Mouse (Mus musculus) heart, postnatal 36 days (tissue): ENCODE results near the gene Tcf7l2. TPM values are rescaled to one million over a fixed set of nuclear protein-coding genes. Genes with fewer than 3 reads are reported as not detected.

Experiments used
- DNase-seq, 2 experiments: peaks; one replicate each; pipeline ENCODE4 v3.0.0; 2021 to 2022
- intact Hi-C: fragments of 180-260 bp; cut with DNase I; formaldehyde crosslinking; loops from one replicate; pipeline ENCODE4 v1.15.1; 2025
- total RNA-seq, 2 experiments: library from RNA; stranded (reverse); gene quantifications; 2 replicates each; pipeline ENCODE4 v1.2.3; 2021

The Tcf7l2 gene
- total RNA-seq = 10 to 100 TPM; 11.9 to 17.9 TPM

- intact Hi-C loops = loop anchor here (5.0 to 10.0 kb wide), 4 partner anchors 51 to 393 kb away; no protein-coding TSS in a partner anchor
- DNase-seq = peak; percentile 88 to 89
These were observed at the start of gene Tcf7l2 for GRCm38 (mm10) chr19:55741439-55741928. TSS of gene Tcf7l2 (plus strand) at chr19:55741820.

GRCm38 (mm10) chr19:55694651-55695050 lies 47.0 kb upstream of the Tcf7l2 start:
- DNase-seq = no peak
- intact Hi-C loops = no loop called here

GRCm38 (mm10) chr19:55695418-55695817 lies 46.2 kb upstream of the Tcf7l2 start:
- DNase-seq = no peak
- intact Hi-C loops = no loop called here

GRCm38 (mm10) chr19:55698892-55699291 lies 42.7 kb upstream of the Tcf7l2 start:
- intact Hi-C loops = no loop called here
- no peak for DNase-seq

GRCm38 (mm10) chr19:55700214-55700568 lies 41.4 kb upstream of the Tcf7l2 start:
- no peak for DNase-seq
- intact Hi-C loops = no loop called here

GRCm38 (mm10) chr19:55700569-55701282 lies 40.9 kb upstream of the Tcf7l2 start:
- peak in 1 of 2 experiments; percentile 16 for DNase-seq
- intact Hi-C loops = no loop called here

GRCm38 (mm10) chr19:55701283-55701633 lies 40.4 kb upstream of the Tcf7l2 start:
- intact Hi-C loops = no loop called here
- DNase-seq = no peak

GRCm38 (mm10) chr19:55702081-55702480 lies 39.5 kb upstream of the Tcf7l2 start:
- intact Hi-C loops = no loop called here
- no peak for DNase-seq

GRCm38 (mm10) chr19:55702716-55703115 lies 38.9 kb upstream of the Tcf7l2 start:
- no peak for DNase-seq
- intact Hi-C loops = no loop called here

- intact Hi-C loops = no loop called here
- DNase-seq = no peak
These were observed 37.5 kb upstream of the Tcf7l2 start for GRCm38 (mm10) chr19:55704071-55704470.

GRCm38 (mm10) chr19:55706300-55706699 lies 35.3 kb upstream of the Tcf7l2 start:
- DNase-seq = no peak
- intact Hi-C loops = no loop called here

- intact Hi-C loops = no loop called here
- DNase-seq = no peak
These were observed 34.8 kb upstream of the Tcf7l2 start for GRCm38 (mm10) chr19:55706806-55707205.

- no peak for DNase-seq
- intact Hi-C loops = no loop called here
These were observed 33.5 kb upstream of the Tcf7l2 start for GRCm38 (mm10) chr19:55708031-55708554.

- intact Hi-C loops = no loop called here
- DNase-seq = no peak
These were observed 30.8 kb upstream of the Tcf7l2 start for GRCm38 (mm10) chr19:55710841-55711240.

GRCm38 (mm10) chr19:55711701-55712100 lies 29.9 kb upstream of the Tcf7l2 start:
- intact Hi-C loops = no loop called here
- no peak for DNase-seq

GRCm38 (mm10) chr19:55712678-55713077 lies 28.9 kb upstream of the Tcf7l2 start:
- intact Hi-C loops = no loop called here
- DNase-seq = no peak

GRCm38 (mm10) chr19:55714015-55714414 lies 27.6 kb upstream of the Tcf7l2 start:
- DNase-seq = no peak
- intact Hi-C loops = no loop called here

GRCm38 (mm10) chr19:55714665-55715064 lies 27.0 kb upstream of the Tcf7l2 start:
- no peak for DNase-seq
- intact Hi-C loops = no loop called here

- intact Hi-C loops = no loop called here
- DNase-seq = no peak
These were observed 22.5 kb upstream of the Tcf7l2 start for GRCm38 (mm10) chr19:55719083-55719482.

- intact Hi-C loops = no loop called here
- no peak for DNase-seq
These were observed 21.9 kb upstream of the Tcf7l2 start for GRCm38 (mm10) chr19:55719524-55720408.

GRCm38 (mm10) chr19:55720409-55721092 lies 21.1 kb upstream of the Tcf7l2 start:
- DNase-seq = no peak
- intact Hi-C loops = no loop called here
